Mouse (Mus musculus) hindbrain, embryonic 14.5 days (tissue): Measurements from ENCODE around the gene Hoxa3. TPM values are rescaled to one million over a fixed set of nuclear protein-coding genes. Genes with fewer than 3 reads are reported as not detected.
A peak's percentile ranks its signal among the peaks of the same experiment; 100 is the strongest.

Experiments
- ATAC-seq: fragments of 200-750 bp; cut with Nextera tagmentation; 2 replicates; pipeline ENCODE4 v1.8.0; 2017; ENCODE audit warnings: moderate number of reproducible peaks, mild to moderate bottlenecking, moderate TSS enrichment, moderate library complexity; ENCODE audit not compliant: low FRiP score
- DNase-seq: peaks from one replicate; pipeline ENCODE4 v3.0.0-alpha.2; 2015; ENCODE audit warnings: low spot score
- H3K27ac ChIP-seq: fragments of 300-500 bp; sonication (generic); 2 replicates; pipeline ENCODE4 v1.5.1; 2014; ENCODE audit warnings: mild to moderate bottlenecking, moderate library complexity
- H3K27me3 ChIP-seq: fragments of 300-500 bp; sonication (generic); 2 replicates; pipeline ENCODE4 v1.6.1; 2014; ENCODE audit warnings: mild to moderate bottlenecking, low read length, mixed read lengths; ENCODE audit not compliant: control insufficient read depth, insufficient read depth
- H3K36me3 ChIP-seq: fragments of 300-500 bp; sonication (generic); replicated peaks from 2 replicates; pipeline ENCODE4 v1.6.1; 2014; ENCODE audit not compliant: control insufficient read depth, insufficient read depth
- H3K4me1 ChIP-seq: fragments of 300-500 bp; sonication (generic); replicated peaks from 2 replicates; pipeline ENCODE4 v1.6.1; 2014; ENCODE audit warnings: antibody characterized with exemption, low read length, mixed read lengths; ENCODE audit not compliant: control insufficient read depth, insufficient read depth
- H3K4me2 ChIP-seq: fragments of 300-500 bp; sonication (generic); replicated peaks from 2 replicates; pipeline ENCODE4 v1.6.1; 2014; ENCODE audit warnings: mild to moderate bottlenecking, moderate library complexity
- H3K4me3 ChIP-seq: fragments of 300-500 bp; sonication (generic); replicated peaks from 2 replicates; pipeline ENCODE4 v1.5.1; 2014; ENCODE audit warnings: mild to moderate bottlenecking, low read length
- H3K9ac ChIP-seq: fragments of 300-500 bp; sonication (generic); 2 replicates; pipeline ENCODE4 v1.6.1; 2014
- H3K9me3 ChIP-seq: fragments of 300-500 bp; sonication (generic); 2 replicates; pipeline ENCODE4 v1.6.1; 2016; ENCODE audit warnings: low read length; ENCODE audit not compliant: control insufficient read depth
- WGBS: fragments of 180-500 bp; shearing (Covaris S2); extraction: QIAGEN DNeasy Blood & Tissue Kit; methylation state at CpG from one replicate; pipeline ENCODE4 v1.1.7; 2014; 5-methylcytosine and 5-hydroxymethylcytosine counted together
- polyA plus RNA-seq: library from polyadenylated mRNA; unstranded; fragments of >200 nt; fragmentation: Nextera tagmentation; extraction: Ambion mirVana; gene quantifications from 2 replicates; pipeline ENCODE4 v1.2.1, GENCODE M21; 2014

Hoxa3 gene
- polyA plus RNA-seq, 1 experiment from 2014 or later, result 24.9 TPM

DNA sequence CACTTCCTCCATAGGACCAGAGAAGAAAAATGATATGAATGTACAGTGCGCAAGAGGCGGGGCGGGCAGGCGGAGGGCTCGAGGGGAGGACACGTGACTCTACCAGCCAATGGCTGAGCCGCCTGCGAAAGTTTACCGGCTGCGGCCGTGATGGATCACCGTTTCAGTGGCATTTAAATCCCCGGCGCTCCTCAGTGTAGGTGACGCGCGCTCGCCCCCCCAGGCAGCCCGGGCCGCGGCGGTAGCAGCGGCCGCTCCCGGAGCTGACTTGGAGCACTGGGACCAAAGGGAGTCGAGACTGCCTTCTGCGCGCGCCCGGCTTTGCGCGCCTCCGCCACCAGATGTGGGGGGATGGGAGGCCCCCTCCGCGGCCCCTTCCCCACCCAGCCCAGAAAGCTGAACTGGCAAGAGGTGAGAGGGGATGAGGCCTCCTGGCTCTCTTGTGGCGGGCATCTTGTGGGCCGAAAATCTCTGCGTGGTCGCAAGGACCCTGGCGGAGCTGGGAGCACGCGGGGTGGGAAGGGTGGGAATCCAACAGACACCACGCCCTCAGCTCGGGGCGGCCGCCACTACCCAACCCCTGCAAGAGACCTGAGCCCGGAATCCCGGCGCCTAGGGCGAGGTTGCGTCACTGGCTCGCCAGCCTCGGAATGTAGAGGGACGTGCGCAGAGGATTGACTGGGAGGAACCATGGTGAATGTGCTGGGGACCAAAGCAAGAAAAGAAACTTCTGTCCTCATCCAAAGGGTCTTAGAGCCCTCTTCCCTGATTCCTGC, 54.7 kb downstream of the Hoxa3 start, which contains the start of gene Hoxa1:
Hoxa1 (minus strand) TSS at position 42 of the 776 bp plus-strand sequence.
- Histone ChIP-seq H3K36me3 (0 out of 2 replicates have a peak, but pooled peaks cover 3% of the 10 kb centered on the region), H3K9me3 (no peaks in the 10 kb centered on the region), H3K4me3 (peak within 1 kb of the TSS; percentile 71), H3K27ac (peak within 1 kb of the TSS; percentile 100), H3K9ac (peak within 1 kb of the TSS; percentile 99), H3K4me2 (peak within 1 kb of the TSS; percentile 81), H3K27me3 (peaks cover 71% of the 10 kb centered on the region), H3K4me1 (peaks cover 14% of the 10 kb centered on the region)
- DNase-seq (peak; percentile 85), ATAC-seq (peak; percentile 91)
- under 1% methylated on average over 55 of the region's 55 CpGs for WGBS

- H3K9me3 ChIP-seq, result no peaks in the 10 kb centered on the region
- H3K9ac ChIP-seq, result no peak overlapping the region
- H3K27ac ChIP-seq, result no peak overlapping the region; the same call in 1 of the 2 replicates
- no peak; the same call in 1 of the 2 replicates for ATAC-seq
- peak overlapping the region; percentile 71 for H3K4me3 ChIP-seq
- no peak for DNase-seq
- H3K4me1 ChIP-seq, result peaks cover 14% of the 10 kb centered on the region
- H3K36me3 ChIP-seq, result no peaks in the 10 kb centered on the region
- H3K27me3 ChIP-seq, result peaks cover 74% of the 10 kb centered on the region
- H3K4me2 ChIP-seq, result peak overlapping the region; percentile 81
- 1% methylated on average over 32 of the region's 32 CpGs for WGBS
Observed at GRCm38 (mm10) chr6:52157466-52158275, 55.5 kb downstream of the Hoxa3 start.

DNA sequence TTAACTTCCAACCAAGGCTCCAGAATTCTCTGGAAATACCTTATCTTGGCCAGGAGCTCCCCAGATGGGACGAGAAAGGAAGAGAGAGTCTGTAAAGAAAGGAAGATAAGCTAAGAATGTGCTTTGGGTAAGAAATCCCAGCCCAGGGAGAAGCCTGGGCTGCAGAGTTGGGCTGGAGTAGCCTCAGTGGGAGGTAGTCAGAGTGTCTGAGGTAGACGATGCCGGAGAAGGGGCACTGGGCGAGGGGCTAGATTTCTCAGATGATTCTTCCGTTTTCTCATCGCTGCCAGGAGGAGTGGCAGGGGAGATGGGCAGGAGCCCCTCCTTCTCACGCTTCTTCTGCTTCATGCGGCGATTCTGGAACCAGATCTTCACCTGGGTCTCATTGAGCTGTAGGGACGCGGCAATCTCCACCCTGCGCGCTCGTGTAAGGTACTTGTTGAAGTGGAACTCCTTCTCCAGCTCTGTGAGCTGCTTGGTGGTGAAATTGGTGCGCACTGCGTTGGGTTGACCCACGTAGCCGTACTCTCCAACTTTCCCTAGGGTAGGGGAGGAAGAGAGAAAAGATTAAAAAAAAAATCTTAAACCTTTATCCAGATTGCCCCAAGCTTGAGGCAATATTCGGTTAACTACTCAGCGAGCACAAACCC, 56.5 kb downstream of the Hoxa3 start:
- Histone ChIP-seq H3K9me3 (no peaks in the 10 kb centered on the region), H3K27me3 (peaks cover 78% of the 10 kb centered on the region), H3K9ac (no peak overlapping the region), H3K4me3 (peak overlapping the region; percentile 71), H3K27ac (no peak overlapping the region), H3K36me3 (no peaks in the 10 kb centered on the region), H3K4me2 (peak overlapping the region; percentile 81), H3K4me1 (peaks cover 14% of the 10 kb centered on the region)
- DNase-seq, result peak; percentile 24
- WGBS, result 6% methylated on average over 20 of the region's 20 CpGs
- no peak for ATAC-seq

DNA sequence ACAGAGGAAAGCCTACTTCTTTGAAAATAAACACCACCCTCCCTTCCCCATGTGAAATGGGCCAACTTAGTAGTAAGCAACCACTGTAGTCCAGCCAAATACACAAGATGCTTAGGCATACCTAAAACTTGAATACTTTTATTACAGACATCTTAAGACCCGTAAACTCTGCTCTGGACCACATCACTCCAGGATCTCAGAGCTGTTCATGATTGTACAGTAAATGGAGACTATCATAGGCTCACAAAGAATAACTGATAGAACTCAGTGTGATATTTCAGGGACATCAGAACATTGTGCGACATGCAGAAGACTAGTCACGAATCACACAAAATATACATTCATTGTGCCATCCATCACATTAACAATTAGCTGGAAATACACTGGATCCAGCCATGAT, 57.7 kb downstream of the Hoxa3 start:
- peaks cover 88% of the 10 kb centered on the region for H3K27me3 ChIP-seq
- no peaks in the 10 kb centered on the region for H3K9me3 ChIP-seq
- no peak overlapping the region for H3K9ac ChIP-seq
- no peak for DNase-seq
- H3K27ac ChIP-seq, result no peak overlapping the region
- WGBS, result 51% methylated on average over 3 of the region's 3 CpGs
- no peak overlapping the region for H3K4me3 ChIP-seq
- H3K4me1 ChIP-seq, result peaks cover 14% of the 10 kb centered on the region
- H3K4me2 ChIP-seq, result no peak overlapping the region
- no peaks in the 10 kb centered on the region for H3K36me3 ChIP-seq
- no peak for ATAC-seq

DNA sequence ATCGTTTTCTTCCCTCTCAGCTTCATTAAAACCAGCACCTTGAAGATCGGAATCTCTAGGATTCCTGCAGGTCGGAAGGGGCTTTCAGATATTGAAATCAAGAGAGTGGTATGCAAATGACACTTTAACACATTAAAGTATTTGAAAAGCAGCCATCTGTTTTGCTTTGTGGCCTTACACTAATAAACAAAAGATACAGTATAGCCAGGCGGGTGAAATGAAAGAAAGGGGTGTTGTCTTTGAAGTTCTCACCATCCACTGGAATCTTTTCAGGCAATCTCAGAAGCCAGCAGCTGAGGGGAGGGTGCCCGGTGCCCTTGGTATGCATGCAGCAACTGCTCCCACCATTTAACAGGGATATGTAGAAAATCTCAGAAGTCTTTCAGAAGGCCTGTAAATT, 59.1 kb downstream of the Hoxa3 start:
- ATAC-seq (no peak), DNase-seq (peak; percentile 24)
- no peaks in the 10 kb centered on the region for H3K36me3 ChIP-seq
- no peaks in the 10 kb centered on the region for H3K9me3 ChIP-seq
- no peak overlapping the region for H3K9ac ChIP-seq
- 17% methylated on average over 5 of the region's 5 CpGs for WGBS
- no peak overlapping the region for H3K4me2 ChIP-seq
- H3K4me1 ChIP-seq, result peaks cover 6% of the 10 kb centered on the region
- no peak overlapping the region for H3K27ac ChIP-seq
- no peak overlapping the region for H3K4me3 ChIP-seq
- peaks cover 93% of the 10 kb centered on the region for H3K27me3 ChIP-seq

DNA sequence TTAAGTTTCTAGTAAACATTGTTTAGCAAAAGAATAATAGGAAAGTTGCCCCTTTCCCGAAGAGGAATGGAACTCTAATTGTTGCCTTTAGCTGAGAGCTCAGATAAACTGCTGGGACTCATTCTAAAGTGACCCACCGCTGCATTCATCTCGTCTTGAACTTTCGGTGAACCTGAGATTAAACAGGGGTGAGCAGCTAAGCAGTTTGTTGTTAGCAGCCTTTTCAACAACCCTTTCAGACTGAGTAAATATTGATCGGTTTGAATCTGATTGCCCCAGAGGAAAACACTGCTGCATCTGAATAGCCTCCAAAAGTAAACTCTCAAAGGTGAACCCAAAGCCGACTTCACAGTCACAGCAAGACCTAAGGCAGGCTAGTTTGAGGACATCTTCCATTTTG, 59.9 kb downstream of the Hoxa3 start:
- no peak overlapping the region for H3K9ac ChIP-seq
- peak; percentile 25 for DNase-seq
- H3K4me3 ChIP-seq, result no peak overlapping the region
- H3K27me3 ChIP-seq, result peaks cover 93% of the 10 kb centered on the region
- ATAC-seq, result no peak
- H3K4me1 ChIP-seq, result peaks cover 5% of the 10 kb centered on the region; the same call in 1 of the 2 replicates
- no peaks in the 10 kb centered on the region for H3K9me3 ChIP-seq
- H3K27ac ChIP-seq, result no peak overlapping the region
- 5% methylated on average over 6 of the region's 6 CpGs for WGBS
- no peaks in the 10 kb centered on the region for H3K36me3 ChIP-seq
- H3K4me2 ChIP-seq, result no peak overlapping the region

GRCm38 (mm10) chr6:52152226-52153193, 60.6 kb downstream of the Hoxa3 start:
- H3K4me2 ChIP-seq, result no peak overlapping the region
- H3K36me3 ChIP-seq, result no peaks in the 10 kb centered on the region
- H3K4me1 ChIP-seq, result no peaks in the 10 kb centered on the region
- ATAC-seq, result no peak
- no peak overlapping the region for H3K27ac ChIP-seq
- H3K27me3 ChIP-seq, result peaks cover 85% of the 10 kb centered on the region
- 8% methylated on average over 16 of the region's 16 CpGs for WGBS
- no peak overlapping the region for H3K9ac ChIP-seq
- no peaks in the 10 kb centered on the region for H3K9me3 ChIP-seq
- no peak overlapping the region for H3K4me3 ChIP-seq
- DNase-seq, result peak; percentile 32

GRCm38 (mm10) chr6:52151571-52151970, 61.6 kb downstream of the Hoxa3 start:
- Histone ChIP-seq H3K9ac (no peak overlapping the region), H3K4me1 (no peaks in the 10 kb centered on the region), H3K4me3 (no peak overlapping the region), H3K27me3 (peaks cover 84% of the 10 kb centered on the region), H3K36me3 (no peaks in the 10 kb centered on the region), H3K9me3 (no peaks in the 10 kb centered on the region), H3K4me2 (no peak overlapping the region), H3K27ac (no peak overlapping the region)
- DNase-seq (no peak), ATAC-seq (no peak)
- 25% methylated on average over 4 of the region's 4 CpGs for WGBS
